Mouse (Mus musculus) erythroblast, embryonic 14.5 days (primary cell): ENCODE data around the gene Spg11.

Experiments
- GATA1 ChIP-seq: IDR thresholded peaks from 2 replicates; pipeline ENCODE4 v1.6.1; 2012; ENCODE audit warnings: low read length, inconsistent platforms, mixed read lengths
- TAL1 ChIP-seq: IDR thresholded peaks from 3 replicates; pipeline ENCODE4 v1.6.1; 2012; ENCODE audit warnings: low read length, inconsistent platforms, mixed read lengths

- TF ChIP-seq TAL1 = no peak
- no peak for TF ChIP-seq GATA1
Observed at GRCm38 (mm10) chr2:122011441-122011840, 106.7 kb downstream of the Spg11 start.
